Mouse (Mus musculus): ENCODE results near the gene Rnps1. TPM values are rescaled to one million over a fixed set of nuclear protein-coding genes. Genes with fewer than 3 reads are reported as not detected.

Rnps1 gene
- 17.3 and 20.7 TPM in 2 replicates for total RNA-seq (2014; rRNA removed)
- 32.7 and 37.6 TPM in 2 replicates for polyA plus RNA-seq (2012; rRNA removed)

- DNase-seq (ENCODE audit: extremely low read depth, low read depth, low spot score) = peak; percentile 95
- Histone ChIP-seq H3K79me2 (ENCODE audit: control insufficient read depth, insufficient read depth, low read length) (peaks cover 26% of the 10 kb centered on the region; the same call in 1 of the 2 replicates), H3K36me3 (ENCODE audit: control insufficient read depth, insufficient read depth, low read length) (peaks cover 15% of the 10 kb centered on the region), H3K27ac (replicated peaks; ENCODE audit: insufficient read depth, low read depth, low read length) (peak within 1 kb of the TSS; percentile 71), H3K4me1 (ENCODE audit: control insufficient read depth, insufficient read depth, low read length) (peaks cover 7% of the 10 kb centered on the region), H3K27me3 (ENCODE audit: control insufficient read depth, insufficient read depth, low read length) (no peaks in the 10 kb centered on the region), H3K4me3 (ENCODE audit: insufficient read depth, low read depth, low read length) (peak within 1 kb of the TSS; percentile 80), H3K9ac (ENCODE audit: low read depth, low read length) (peak within 1 kb of the TSS; percentile 81)
- TF ChIP-seq CTCF (IDR thresholded peaks at IDR 0.05; ENCODE audit: low read depth, low read length) (no peak), POLR2A (IDR thresholded peaks at IDR 0.05; ENCODE audit: extremely low read depth, insufficient read depth, low read length) (peak; percentile 60; the same call in 1 of the 2 replicates)
- WGBS = under 1% methylated on average over 64 of the region's 64 CpGs
Measured at GRCm38 (mm10) chr17:24414230-24414976, at the start of gene Rnps1. TSS of gene Rnps1 (plus strand) at chr17:24414565.

DNA sequence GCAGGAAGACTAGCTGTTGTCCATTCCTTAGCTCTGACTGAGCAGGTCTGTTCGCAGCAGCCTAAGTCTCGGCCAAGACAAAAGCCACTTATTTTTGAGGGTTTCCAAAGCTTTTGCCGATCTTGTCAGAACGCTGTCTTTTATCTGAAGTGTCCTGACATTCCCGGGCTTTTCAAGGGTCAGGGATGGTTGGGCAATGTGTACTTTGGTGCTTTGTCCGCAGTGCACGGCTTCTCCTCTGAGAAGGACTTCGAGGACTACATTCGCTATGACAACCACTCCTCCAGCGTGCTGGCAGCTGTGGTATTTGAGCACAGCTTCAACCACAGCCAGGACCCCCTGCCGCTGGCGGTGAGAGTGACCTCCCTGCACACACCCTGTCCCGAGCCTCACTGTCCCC, 48.5 kb upstream of the Rnps1 start:
- 27% methylated on average over 13 of the region's 13 CpGs for WGBS
- Histone ChIP-seq H3K79me2 (ENCODE audit: control insufficient read depth, insufficient read depth, low read length) (no peaks in the 10 kb centered on the region), H3K27ac (replicated peaks; ENCODE audit: insufficient read depth, low read depth, low read length) (peak overlapping the region; percentile 68), H3K4me1 (ENCODE audit: control insufficient read depth, insufficient read depth, low read length) (peaks cover 33% of the 10 kb centered on the region), H3K36me3 (ENCODE audit: control insufficient read depth, insufficient read depth, low read length) (peaks cover 14% of the 10 kb centered on the region), H3K27me3 (ENCODE audit: control insufficient read depth, insufficient read depth, low read length) (no peaks in the 10 kb centered on the region), H3K9ac (ENCODE audit: low read depth, low read length) (peak overlapping the region; percentile 13; the same call in 1 of the 2 replicates), H3K4me3 (ENCODE audit: insufficient read depth, low read depth, low read length) (no peak overlapping the region)
- TF ChIP-seq POLR2A (IDR thresholded peaks at IDR 0.05; ENCODE audit: extremely low read depth, insufficient read depth, low read length) (no peak), CTCF (IDR thresholded peaks at IDR 0.05; ENCODE audit: low read depth, low read length) (no peak)
- peak; percentile 89 for DNase-seq (ENCODE audit: extremely low read depth, low read depth, low spot score)

DNA sequence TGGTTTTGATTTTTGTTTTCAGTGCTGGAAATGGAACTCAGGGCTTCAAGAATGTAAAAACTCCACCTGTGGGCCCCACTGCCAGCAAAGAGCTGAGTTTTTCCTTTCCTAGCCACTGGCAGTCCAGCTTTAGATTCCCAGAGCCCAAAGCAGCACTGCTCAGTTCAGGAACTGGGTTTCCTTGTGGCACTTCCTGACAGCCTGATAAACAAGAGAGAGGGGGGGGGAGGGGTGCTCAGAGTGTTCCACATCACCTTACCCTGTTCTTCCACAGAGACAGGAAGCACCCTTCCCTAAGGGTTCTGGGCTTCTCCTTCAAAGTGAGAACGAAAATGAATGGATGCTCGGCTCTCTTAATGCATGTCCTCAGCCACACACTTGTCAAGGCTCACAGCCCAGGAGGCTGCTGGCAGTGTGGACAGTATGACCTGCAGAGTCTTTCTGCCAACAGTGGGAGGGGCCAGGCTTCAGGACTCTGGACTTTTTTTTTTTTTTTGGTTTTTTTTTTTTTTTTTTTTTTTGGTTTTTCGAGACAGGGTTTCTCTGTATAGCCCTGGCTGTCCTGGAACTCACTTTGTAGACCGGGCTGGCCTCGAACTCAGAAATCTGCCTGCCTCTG, 39.2 kb upstream of the Rnps1 start:
- no peak overlapping the region for H3K4me3 ChIP-seq (ENCODE audit: insufficient read depth, low read depth, low read length)
- peaks cover 32% of the 10 kb centered on the region for H3K36me3 ChIP-seq (ENCODE audit: control insufficient read depth, insufficient read depth, low read length)
- peak; percentile 81 for DNase-seq (ENCODE audit: extremely low read depth, low read depth, low spot score)
- H3K79me2 ChIP-seq (ENCODE audit: control insufficient read depth, insufficient read depth, low read length) = no peaks in the 10 kb centered on the region
- H3K27me3 ChIP-seq (ENCODE audit: control insufficient read depth, insufficient read depth, low read length) = no peaks in the 10 kb centered on the region
- no peak overlapping the region for H3K27ac ChIP-seq (replicated peaks; ENCODE audit: insufficient read depth, low read depth, low read length)
- TF ChIP-seq CTCF (IDR thresholded peaks at IDR 0.05; ENCODE audit: low read depth, low read length) = no peak
- no peak for TF ChIP-seq POLR2A (IDR thresholded peaks at IDR 0.05; ENCODE audit: extremely low read depth, insufficient read depth, low read length)
- WGBS = 47% methylated on average over 5 of the region's 5 CpGs
- H3K4me1 ChIP-seq (ENCODE audit: control insufficient read depth, insufficient read depth, low read length) = peaks cover 9% of the 10 kb centered on the region
- H3K9ac ChIP-seq (ENCODE audit: low read depth, low read length) = no peak overlapping the region

- no peak overlapping the region for H3K9ac ChIP-seq (ENCODE audit: low read depth, low read length)
- H3K79me2 ChIP-seq (ENCODE audit: control insufficient read depth, insufficient read depth, low read length) = no peaks in the 10 kb centered on the region
- WGBS = 95% methylated on average over 6 of the region's 6 CpGs
- no peaks in the 10 kb centered on the region for H3K27me3 ChIP-seq (ENCODE audit: control insufficient read depth, insufficient read depth, low read length)
- no peak overlapping the region for H3K4me3 ChIP-seq (ENCODE audit: insufficient read depth, low read depth, low read length)
- no peak for DNase-seq (ENCODE audit: extremely low read depth, low read depth, low spot score)
- peaks cover 34% of the 10 kb centered on the region for H3K36me3 ChIP-seq (ENCODE audit: control insufficient read depth, insufficient read depth, low read length)
- H3K27ac ChIP-seq (replicated peaks; ENCODE audit: insufficient read depth, low read depth, low read length) = no peak overlapping the region
- TF ChIP-seq POLR2A (IDR thresholded peaks at IDR 0.05; ENCODE audit: extremely low read depth, insufficient read depth, low read length) = no peak
- no peak for TF ChIP-seq CTCF (IDR thresholded peaks at IDR 0.05; ENCODE audit: low read depth, low read length)
- H3K4me1 ChIP-seq (ENCODE audit: control insufficient read depth, insufficient read depth, low read length) = peaks cover 9% of the 10 kb centered on the region
Measured at GRCm38 (mm10) chr17:24375886-24376285, 38.5 kb upstream of the Rnps1 start.

DNA sequence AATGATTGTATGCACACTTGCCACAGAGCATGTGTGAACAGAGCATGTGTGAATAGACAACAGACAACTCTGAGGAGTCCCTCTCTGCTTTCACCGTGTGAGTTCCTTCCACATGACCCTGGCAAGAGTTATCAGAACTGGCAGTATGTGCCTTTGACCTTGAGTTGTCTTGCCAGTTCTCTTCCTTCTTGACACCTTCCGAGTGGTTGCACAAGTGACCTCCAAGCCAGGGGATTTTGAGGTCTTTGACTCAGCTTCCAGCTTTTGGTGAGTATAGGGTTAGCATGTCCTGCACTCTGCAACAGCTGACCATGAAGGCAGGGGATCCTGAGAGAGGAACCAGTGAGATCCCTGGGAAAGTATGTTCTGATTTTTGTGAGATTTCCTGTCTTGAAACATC, 35.9 kb upstream of the Rnps1 start:
- 65% methylated on average over 2 of the region's 2 CpGs for WGBS
- H3K36me3 ChIP-seq (ENCODE audit: control insufficient read depth, insufficient read depth, low read length) = peaks cover 36% of the 10 kb centered on the region
- no peak for DNase-seq (ENCODE audit: extremely low read depth, low read depth, low spot score)
- H3K27ac ChIP-seq (replicated peaks; ENCODE audit: insufficient read depth, low read depth, low read length) = no peak overlapping the region
- H3K4me3 ChIP-seq (ENCODE audit: insufficient read depth, low read depth, low read length) = no peak overlapping the region
- H3K27me3 ChIP-seq (ENCODE audit: control insufficient read depth, insufficient read depth, low read length) = no peaks in the 10 kb centered on the region
- no peak overlapping the region for H3K9ac ChIP-seq (ENCODE audit: low read depth, low read length)
- no peaks in the 10 kb centered on the region for H3K79me2 ChIP-seq (ENCODE audit: control insufficient read depth, insufficient read depth, low read length)
- no peak for TF ChIP-seq POLR2A (IDR thresholded peaks at IDR 0.05; ENCODE audit: extremely low read depth, insufficient read depth, low read length)
- TF ChIP-seq CTCF (IDR thresholded peaks at IDR 0.05; ENCODE audit: low read depth, low read length) = no peak
- peaks cover 9% of the 10 kb centered on the region for H3K4me1 ChIP-seq (ENCODE audit: control insufficient read depth, insufficient read depth, low read length)
